Mouse (Mus musculus): ENCODE data around the gene Klc1.

DNA sequence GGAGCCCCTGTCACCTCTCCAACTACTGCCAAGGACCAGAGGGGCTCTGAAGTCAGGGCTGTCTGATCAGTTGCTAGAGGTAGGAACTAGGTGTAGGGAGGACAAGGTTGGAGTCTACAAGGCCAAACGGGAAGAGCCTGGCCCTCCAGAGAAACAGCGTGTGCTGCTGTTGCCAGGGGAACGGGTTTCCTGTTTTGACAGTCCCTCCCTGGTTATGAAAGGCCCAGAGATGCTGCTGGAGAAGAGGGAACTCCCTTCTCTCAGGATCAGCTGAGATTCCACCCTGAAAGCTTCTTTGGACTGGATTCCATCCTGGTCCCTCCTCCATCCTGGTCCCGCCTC, 32.6 kb upstream of the Klc1 start:
- TF ChIP-seq CTCF (IDR thresholded peaks at IDR 0.05; ENCODE audit: extremely low read depth, insufficient read depth, low read length) (no peak), POLR2A (IDR thresholded peaks at IDR 0.05; ENCODE audit: extremely low read depth, insufficient read depth, low read length) (peak; percentile 36; the same call in 1 of the 2 replicates)
